Mouse (Mus musculus): Measurements from ENCODE around the gene Acox3.
A peak's percentile ranks its signal among the peaks of the same experiment; 100 is the strongest.

Gene Acox3

GRCm38 (mm10) chr5:35610381-35610780 is 27.5 kb downstream of the Acox3 start:
- DNase-seq (ENCODE audit: low spot score in 2 of 2) = no peak

GRCm38 (mm10) chr5:35611170-35611569 is 28.3 kb downstream of the Acox3 start:
- no peak for DNase-seq (ENCODE audit: low spot score in 2 of 2)

GRCm38 (mm10) chr5:35611900-35612299 is 29.1 kb downstream of the Acox3 start:
- no peak for DNase-seq (ENCODE audit: low spot score in 2 of 2)

GRCm38 (mm10) chr5:35612722-35613121 is 29.9 kb downstream of the Acox3 start:
- DNase-seq (ENCODE audit: low spot score in 2 of 2) = no peak

GRCm38 (mm10) chr5:35616943-35617342 is 34.1 kb downstream of the Acox3 start:
- no peak for DNase-seq (ENCODE audit: low spot score in 2 of 2)

GRCm38 (mm10) chr5:35621114-35621513 is 38.3 kb downstream of the Acox3 start:
- DNase-seq (ENCODE audit: low spot score in 2 of 2) = no peak

- DNase-seq (ENCODE audit: low spot score in 2 of 2) = no peak
Observed at GRCm38 (mm10) chr5:35623831-35624230, 41.0 kb downstream of the Acox3 start.

GRCm38 (mm10) chr5:35624751-35625239 is 42.0 kb downstream of the Acox3 start:
- DNase-seq (ENCODE audit: low spot score in 2 of 2) = no peak

- no peak for DNase-seq (ENCODE audit: low spot score in 2 of 2)
Observed at GRCm38 (mm10) chr5:35626408-35626807, 43.6 kb downstream of the Acox3 start.

GRCm38 (mm10) chr5:35627307-35627840 is 44.5 kb downstream of the Acox3 start:
- DNase-seq (ENCODE audit: low spot score in 2 of 2) = no peak

GRCm38 (mm10) chr5:35628685-35629084 is 45.8 kb downstream of the Acox3 start:
- peak; percentile 42 to 45 for DNase-seq (ENCODE audit: low spot score in 2 of 2)

GRCm38 (mm10) chr5:35629333-35629732 is 46.5 kb downstream of the Acox3 start:
- DNase-seq (ENCODE audit: low spot score in 2 of 2) = no peak

GRCm38 (mm10) chr5:35630706-35631105 is 47.9 kb downstream of the Acox3 start:
- no peak for DNase-seq (ENCODE audit: low spot score in 2 of 2)

GRCm38 (mm10) chr5:35631224-35631623 is 48.4 kb downstream of the Acox3 start:
- no peak for DNase-seq (ENCODE audit: low spot score in 2 of 2)

GRCm38 (mm10) chr5:35631755-35632154 is 48.9 kb downstream of the Acox3 start:
- no peak for DNase-seq (ENCODE audit: low spot score in 2 of 2)

- no peak for DNase-seq (ENCODE audit: low spot score in 2 of 2)
Observed at GRCm38 (mm10) chr5:35632841-35633240, 50.0 kb downstream of the Acox3 start.

GRCm38 (mm10) chr5:35636016-35636415 is 53.2 kb downstream of the Acox3 start:
- no peak for DNase-seq (ENCODE audit: low spot score in 2 of 2)

- no peak for DNase-seq (ENCODE audit: low spot score in 2 of 2)
Observed at GRCm38 (mm10) chr5:35641961-35642584, 59.2 kb downstream of the Acox3 start.

GRCm38 (mm10) chr5:35643401-35644048 is 60.7 kb downstream of the Acox3 start:
- no peak for DNase-seq (ENCODE audit: low spot score in 2 of 2)

- no peak for DNase-seq (ENCODE audit: low spot score in 2 of 2)
Observed at GRCm38 (mm10) chr5:35644082-35644481, 61.2 kb downstream of the Acox3 start.

- no peak for DNase-seq (ENCODE audit: low spot score in 2 of 2)
Observed at GRCm38 (mm10) chr5:35645938-35646493, 63.2 kb downstream of the Acox3 start.

GRCm38 (mm10) chr5:35646927-35647326 is 64.1 kb downstream of the Acox3 start:
- no peak for DNase-seq (ENCODE audit: low spot score in 2 of 2)

- no peak for DNase-seq (ENCODE audit: low spot score in 2 of 2)
Observed at GRCm38 (mm10) chr5:35647562-35647961, 64.7 kb downstream of the Acox3 start.
